Mouse (Mus musculus) limb, embryonic 13.5 days (tissue): Measurements from ENCODE around the gene Macrod2. TPM values are rescaled to one million over a fixed set of nuclear protein-coding genes. Genes with fewer than 3 reads are reported as not detected.

Source experiments
- ATAC-seq: fragments of 200-750 bp; cut with Nextera tagmentation; 2 replicates; pipeline ENCODE4 v1.8.0; 2017; ENCODE audit warnings: low read depth, moderate number of reproducible peaks, moderate TSS enrichment; ENCODE audit not compliant: low FRiP score
- H3K27ac ChIP-seq: fragments of 300-500 bp; sonication (generic); 2 replicates; pipeline ENCODE4 v1.5.1; 2015; ENCODE audit warnings: inconsistent platforms, mild to moderate bottlenecking, moderate library complexity
- H3K27me3 ChIP-seq: fragments of 300-500 bp; sonication (generic); 2 replicates; pipeline ENCODE4 v1.6.1; 2015; ENCODE audit warnings: mild to moderate bottlenecking, inconsistent platforms
- H3K36me3 ChIP-seq: fragments of 300-500 bp; sonication (generic); 2 replicates; pipeline ENCODE4 v1.6.1; 2015; ENCODE audit warnings: inconsistent platforms, mild to moderate bottlenecking, moderate library complexity
- H3K4me1 ChIP-seq: fragments of 300-500 bp; sonication (generic); 2 replicates; pipeline ENCODE4 v1.6.1; 2015; ENCODE audit warnings: inconsistent platforms
- H3K4me2 ChIP-seq: fragments of 300-500 bp; sonication (generic); replicated peaks from 2 replicates; pipeline ENCODE4 v1.6.1; 2015; ENCODE audit warnings: inconsistent platforms, mild to moderate bottlenecking, moderate library complexity
- H3K4me3 ChIP-seq: fragments of 300-500 bp; sonication (generic); 2 replicates; pipeline ENCODE4 v1.5.1; 2015; ENCODE audit warnings: moderate library complexity, mild to moderate bottlenecking, inconsistent platforms
- H3K9ac ChIP-seq: fragments of 300-500 bp; sonication (generic); 2 replicates; pipeline ENCODE4 v1.6.1; 2015; ENCODE audit warnings: mild to moderate bottlenecking, inconsistent platforms
- H3K9me3 ChIP-seq: fragments of 300-500 bp; sonication (generic); 2 replicates; pipeline ENCODE4 v1.6.1; 2016; ENCODE audit warnings: inconsistent platforms
- WGBS: fragments of 180-500 bp; shearing (Covaris S2); methylation state at CpG from one replicate; pipeline ENCODE4 v1.1.7; 2015; 5-methylcytosine and 5-hydroxymethylcytosine counted together
- polyA plus RNA-seq: library from polyadenylated mRNA; unstranded; fragments of >200 nt; fragmentation: Nextera tagmentation; extraction: Ambion mirVana; gene quantifications from 2 replicates; pipeline ENCODE4 v1.2.1, GENCODE M21; 2015

The Macrod2 gene
- polyA plus RNA-seq, 1 experiment from 2014 or later = 36.9 TPM

DNA sequence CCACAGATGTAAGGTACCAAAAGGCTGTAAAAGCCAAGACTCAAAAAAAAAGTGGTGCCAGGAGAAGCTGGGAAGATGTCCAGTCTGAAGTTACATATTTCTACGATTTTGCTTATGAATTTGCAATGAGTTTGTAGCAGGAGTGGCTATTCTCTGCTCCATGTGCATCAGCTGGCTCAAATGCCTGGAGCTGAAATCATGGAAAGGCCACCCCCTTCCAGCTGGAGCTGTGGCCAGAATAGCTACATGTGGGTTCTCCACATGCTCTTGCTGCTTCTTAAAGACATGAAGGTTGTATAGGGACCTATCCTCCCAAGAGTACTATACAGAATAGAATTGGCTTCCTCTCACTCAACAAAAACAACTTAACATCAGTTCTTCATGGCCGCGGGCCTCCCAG, 1777.6 kb downstream of the Macrod2 start:
- no peak for ATAC-seq
- H3K9ac ChIP-seq = no peak overlapping the region

DNA sequence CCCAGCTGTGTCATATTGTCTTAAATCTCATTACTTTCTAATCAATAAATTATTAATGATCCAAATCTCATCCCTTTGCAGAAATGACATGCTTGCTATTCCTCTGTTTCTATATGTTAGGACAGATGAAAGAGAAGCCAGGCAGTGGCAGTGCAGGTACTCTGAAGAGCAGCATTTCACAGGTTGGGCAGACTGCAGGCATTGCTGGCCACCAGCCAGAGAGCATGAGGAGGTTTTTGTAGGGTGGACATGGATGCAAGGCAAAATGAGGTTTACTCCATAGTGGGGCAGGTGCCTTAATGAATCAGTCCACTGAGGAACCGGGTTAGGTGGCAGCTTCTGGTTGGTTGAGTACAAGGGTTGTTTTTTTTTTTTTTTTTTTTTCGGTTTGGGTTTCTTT, 1778.9 kb downstream of the Macrod2 start:
- no peak overlapping the region for H3K4me2 ChIP-seq
- 94% methylated on average over 2 of the region's 2 CpGs for WGBS

More for the DNA sequence above, 1777.6 kb downstream of the Macrod2 start:
- Histone ChIP-seq H3K36me3 (no peaks in the 10 kb centered on the region), H3K4me3 (no peak overlapping the region), H3K27ac (no peak overlapping the region), H3K4me1 (no peaks in the 10 kb centered on the region), H3K27me3 (no peaks in the 10 kb centered on the region), H3K4me2 (no peak overlapping the region), H3K9me3 (no peaks in the 10 kb centered on the region)
- 87% methylated on average over 3 of the region's 3 CpGs for whole genome bisulfite sequencing

DNA sequence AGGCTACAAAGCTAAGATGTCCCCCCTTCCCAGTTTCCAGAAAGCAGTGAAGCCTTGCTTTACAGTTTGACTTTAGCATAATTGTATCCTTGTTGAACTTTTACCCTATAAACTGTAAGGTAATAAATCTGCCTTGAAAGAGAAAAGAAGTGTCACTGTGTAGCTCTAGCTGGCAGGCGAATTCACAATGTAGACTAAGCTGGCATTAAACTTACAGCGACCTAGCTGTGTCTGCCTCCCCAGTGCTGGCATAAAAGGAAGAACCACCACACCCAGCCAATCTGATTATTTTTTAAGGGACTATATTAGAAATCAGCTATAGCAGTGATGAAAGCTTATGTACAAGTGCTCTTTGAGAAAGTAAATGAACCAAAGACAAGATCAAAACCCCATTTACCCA, 1791.8 kb downstream of the Macrod2 start:
- no peak for ATAC-seq
- 52% methylated on average over 2 of the region's 2 CpGs for WGBS
- no peak overlapping the region for H3K9ac ChIP-seq

More for the DNA sequence above, 1778.9 kb downstream of the Macrod2 start:
- no peaks in the 10 kb centered on the region for H3K4me1 ChIP-seq
- H3K27ac ChIP-seq = no peak overlapping the region
- no peak overlapping the region for H3K9ac ChIP-seq
- H3K9me3 ChIP-seq = no peaks in the 10 kb centered on the region
- no peak for ATAC-seq
- H3K4me3 ChIP-seq = no peak overlapping the region
- H3K36me3 ChIP-seq = no peaks in the 10 kb centered on the region
- H3K27me3 ChIP-seq = no peaks in the 10 kb centered on the region

DNA sequence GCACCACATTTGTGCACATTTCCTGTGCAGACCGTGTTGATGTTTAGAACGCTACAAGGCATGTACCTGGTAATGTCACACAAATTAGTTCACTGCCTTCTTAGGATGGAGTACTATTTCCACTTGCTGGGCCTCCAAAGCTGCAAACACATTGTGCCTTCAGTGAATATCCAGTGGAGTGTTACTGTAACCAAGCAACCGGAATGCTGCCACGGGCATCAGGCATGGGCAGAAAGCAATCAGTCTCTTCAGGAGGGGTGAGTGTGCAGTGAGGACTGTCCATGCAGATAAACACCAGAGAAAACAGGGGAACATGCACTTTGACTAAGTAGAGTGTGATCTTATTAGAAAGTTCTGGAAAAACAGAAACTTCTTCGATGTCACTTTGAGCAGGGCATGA, 1792.3 kb downstream of the Macrod2 start:
- no peak overlapping the region for H3K4me2 ChIP-seq
- no peak overlapping the region for H3K9ac ChIP-seq
- H3K27me3 ChIP-seq = no peaks in the 10 kb centered on the region
- no peak overlapping the region for H3K27ac ChIP-seq
- no peaks in the 10 kb centered on the region for H3K36me3 ChIP-seq
- no peaks in the 10 kb centered on the region for H3K9me3 ChIP-seq
- WGBS = 76% methylated on average over 5 of the region's 5 CpGs
- no peaks in the 10 kb centered on the region for H3K4me1 ChIP-seq
- H3K4me3 ChIP-seq = no peak overlapping the region
- no peak for ATAC-seq

More for the DNA sequence above, 1791.8 kb downstream of the Macrod2 start:
- Histone ChIP-seq H3K27ac (no peak overlapping the region), H3K36me3 (no peaks in the 10 kb centered on the region), H3K4me1 (no peaks in the 10 kb centered on the region), H3K9me3 (no peaks in the 10 kb centered on the region), H3K4me3 (no peak overlapping the region), H3K27me3 (no peaks in the 10 kb centered on the region), H3K4me2 (no peak overlapping the region)

DNA sequence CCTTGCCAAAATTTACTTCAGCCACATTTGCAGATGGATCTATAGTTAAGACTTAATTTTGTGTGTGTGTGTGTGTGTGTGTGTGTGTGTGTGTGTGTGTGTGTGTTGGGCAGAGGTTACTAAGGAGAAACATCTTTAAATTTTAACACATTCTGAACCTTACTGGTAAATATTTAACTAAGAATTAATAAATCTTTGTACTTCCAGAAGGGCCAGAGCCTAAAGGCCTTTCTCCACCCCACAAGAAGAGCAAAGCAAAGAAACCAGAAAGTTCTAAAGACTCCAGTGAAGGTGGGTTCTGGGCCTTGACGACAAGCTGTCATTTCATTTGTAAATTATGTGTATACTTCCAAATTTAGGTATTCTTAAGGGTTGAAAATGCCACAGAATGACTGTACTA, 1822.3 kb downstream of the Macrod2 start:
- Histone ChIP-seq H3K36me3 (no peaks in the 10 kb centered on the region), H3K4me2 (no peak overlapping the region), H3K4me3 (no peak overlapping the region), H3K9me3 (no peaks in the 10 kb centered on the region), H3K9ac (no peak overlapping the region), H3K27ac (no peak overlapping the region), H3K4me1 (no peaks in the 10 kb centered on the region), H3K27me3 (no peaks in the 10 kb centered on the region)
- 85% methylated on average over 1 of the region's 1 CpGs for WGBS
- ATAC-seq = no peak

DNA sequence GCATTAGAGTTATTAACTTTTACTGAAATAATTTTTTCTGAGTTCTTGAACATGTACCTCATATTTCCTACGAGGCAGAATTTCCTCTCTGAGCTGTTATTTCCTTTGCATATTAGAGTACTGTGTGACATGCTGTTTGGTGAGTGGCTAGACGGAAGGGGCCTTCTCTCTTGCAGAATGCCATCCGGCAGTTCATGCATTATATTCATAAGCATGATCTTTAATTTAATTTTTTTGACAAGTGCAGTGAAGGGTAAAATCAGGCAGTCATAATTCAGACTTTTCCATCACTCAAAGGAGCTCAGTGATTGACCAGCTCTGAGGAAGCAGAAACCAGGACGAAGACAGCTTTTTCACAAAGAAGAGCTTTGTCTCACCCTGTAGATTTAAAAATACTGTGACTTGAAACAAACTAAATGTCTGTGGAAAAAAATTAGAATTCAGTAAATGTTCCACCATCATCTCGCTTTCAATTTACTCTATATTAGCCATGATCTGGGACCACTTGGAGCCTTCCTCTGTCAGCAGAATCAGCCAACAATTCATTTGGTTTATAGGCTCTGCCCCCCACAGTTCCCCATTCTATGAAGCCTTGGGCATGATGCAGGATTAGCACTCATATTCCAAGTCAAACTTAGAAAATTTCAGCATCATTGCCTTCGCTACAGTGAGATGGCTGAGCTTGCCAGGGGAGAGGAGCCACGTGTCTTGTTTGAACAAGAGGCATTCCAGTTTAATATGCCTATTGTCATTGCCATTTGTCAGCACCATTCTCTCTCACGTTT, 1827.2 kb downstream of the Macrod2 start:
- Histone ChIP-seq H3K4me2 (no peak overlapping the region), H3K9me3 (no peaks in the 10 kb centered on the region), H3K36me3 (no peaks in the 10 kb centered on the region), H3K4me3 (no peak overlapping the region), H3K27ac (no peak overlapping the region), H3K27me3 (no peaks in the 10 kb centered on the region), H3K9ac (no peak overlapping the region), H3K4me1 (no peaks in the 10 kb centered on the region)
- WGBS = 69% methylated on average over 8 of the region's 8 CpGs
- no peak for ATAC-seq

DNA sequence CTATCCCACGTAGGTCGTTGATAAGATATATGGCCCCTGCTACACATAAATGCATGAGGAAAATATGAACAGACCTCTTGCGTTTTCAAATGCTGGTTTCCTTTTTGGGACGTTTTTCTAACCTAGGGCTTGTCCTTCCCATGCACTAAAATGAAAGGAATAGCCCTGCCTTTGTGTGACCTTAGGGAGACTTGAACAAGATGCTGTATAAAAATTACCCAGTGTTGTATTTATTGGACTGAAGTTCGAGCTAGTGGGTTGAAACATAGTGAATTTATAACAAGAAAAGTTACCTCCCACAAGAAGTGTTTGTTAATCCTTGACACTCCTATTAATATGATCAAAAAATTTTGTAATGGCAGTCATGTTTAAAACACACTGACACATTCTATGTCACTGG, 1827.8 kb downstream of the Macrod2 start:
- Histone ChIP-seq H3K27ac (no peak overlapping the region), H3K4me3 (no peak overlapping the region), H3K4me2 (no peak overlapping the region), H3K4me1 (no peaks in the 10 kb centered on the region), H3K36me3 (no peaks in the 10 kb centered on the region), H3K9me3 (no peaks in the 10 kb centered on the region), H3K9ac (no peak overlapping the region), H3K27me3 (no peaks in the 10 kb centered on the region)
- WGBS = 62% methylated on average over 5 of the region's 5 CpGs
- ATAC-seq = no peak

DNA sequence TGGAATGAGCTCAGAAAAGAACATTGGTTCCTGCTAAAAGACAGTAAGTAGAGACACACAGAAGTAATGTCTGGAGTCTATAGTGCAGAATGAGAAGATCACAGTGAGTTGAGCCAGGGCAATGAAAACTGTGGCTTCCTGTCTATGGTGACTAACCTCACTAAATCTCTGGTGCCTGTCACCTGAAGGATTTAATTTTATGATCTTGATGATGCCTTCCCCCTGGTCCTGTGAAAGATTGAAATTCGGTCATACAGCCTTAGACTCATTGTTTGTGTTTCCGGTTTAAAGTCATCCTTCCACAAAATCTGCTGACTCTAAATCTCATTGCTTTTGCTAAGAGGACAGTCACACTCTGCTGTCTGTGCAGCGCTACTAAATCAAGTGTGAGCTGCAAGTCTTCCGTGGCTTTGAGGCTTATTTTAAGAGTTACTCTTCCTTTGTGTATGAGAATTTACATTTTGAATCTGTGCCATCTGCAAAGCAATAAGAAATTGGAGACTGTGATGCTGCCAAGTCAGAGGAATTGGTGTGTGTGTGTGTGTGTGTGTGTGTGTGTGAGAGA, 1836.0 kb downstream of the Macrod2 start:
- Histone ChIP-seq H3K4me1 (peaks cover 9% of the 10 kb centered on the region; the same call in 1 of the 2 replicates), H3K4me2 (no peak overlapping the region), H3K27me3 (no peaks in the 10 kb centered on the region), H3K27ac (no peak overlapping the region), H3K9ac (no peak overlapping the region), H3K4me3 (no peak overlapping the region), H3K36me3 (no peaks in the 10 kb centered on the region), H3K9me3 (no peaks in the 10 kb centered on the region)
- WGBS = 74% methylated on average over 4 of the region's 4 CpGs
- no peak for ATAC-seq

DNA sequence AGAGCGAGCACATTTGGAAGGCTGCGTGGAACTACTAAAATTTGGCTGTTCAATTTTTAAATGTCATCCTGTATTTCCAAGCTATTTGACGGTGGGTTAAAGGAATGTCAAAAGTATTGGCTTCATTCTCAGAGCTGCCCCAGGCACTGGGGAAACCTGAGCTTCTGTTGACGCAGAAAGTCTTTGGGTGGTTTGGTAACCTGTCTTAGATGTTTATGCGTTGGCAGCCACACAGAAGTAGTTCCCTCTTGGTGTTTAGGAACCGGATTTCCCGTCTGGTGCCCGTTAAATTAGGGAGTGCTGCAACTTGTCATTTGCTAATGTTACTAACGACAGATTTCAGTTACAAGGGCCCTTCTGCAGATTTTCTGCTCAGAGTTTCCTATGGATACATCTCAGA, 1837.7 kb downstream of the Macrod2 start:
- Histone ChIP-seq H3K27ac (no peak overlapping the region), H3K36me3 (no peaks in the 10 kb centered on the region), H3K9ac (no peak overlapping the region), H3K4me3 (no peak overlapping the region), H3K9me3 (no peaks in the 10 kb centered on the region), H3K27me3 (no peaks in the 10 kb centered on the region), H3K4me1 (peaks cover 9% of the 10 kb centered on the region; the same call in 1 of the 2 replicates), H3K4me2 (no peak overlapping the region)
- WGBS = 29% methylated on average over 9 of the region's 9 CpGs
- ATAC-seq = no peak

DNA sequence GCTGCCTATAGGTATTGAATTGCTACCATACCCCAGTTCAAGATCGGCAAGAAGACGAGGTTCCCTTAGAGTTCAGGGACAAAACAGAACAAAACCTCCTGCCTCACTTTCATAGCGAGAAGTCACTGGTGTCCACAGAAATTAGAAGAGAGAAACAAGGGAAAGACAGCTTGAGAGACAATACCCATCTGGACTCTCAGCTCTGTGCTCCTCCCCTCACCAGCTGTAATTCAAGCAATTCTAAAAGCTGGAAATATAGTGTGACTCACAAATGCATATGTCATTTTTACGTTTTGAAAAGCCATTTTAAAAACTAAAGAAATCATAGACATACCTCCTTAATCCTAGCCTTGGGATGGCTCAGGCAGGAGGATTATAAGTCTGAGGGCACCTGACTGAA, 1848.4 kb downstream of the Macrod2 start:
- H3K9ac ChIP-seq = no peak overlapping the region
- no peaks in the 10 kb centered on the region for H3K36me3 ChIP-seq
- H3K4me2 ChIP-seq = no peak overlapping the region
- WGBS = 86% methylated on average over 4 of the region's 4 CpGs
- no peak for ATAC-seq
- H3K27ac ChIP-seq = no peak overlapping the region
- no peaks in the 10 kb centered on the region for H3K9me3 ChIP-seq
- H3K4me3 ChIP-seq = no peak overlapping the region
- H3K4me1 ChIP-seq = no peaks in the 10 kb centered on the region
- H3K27me3 ChIP-seq = no peaks in the 10 kb centered on the region

DNA sequence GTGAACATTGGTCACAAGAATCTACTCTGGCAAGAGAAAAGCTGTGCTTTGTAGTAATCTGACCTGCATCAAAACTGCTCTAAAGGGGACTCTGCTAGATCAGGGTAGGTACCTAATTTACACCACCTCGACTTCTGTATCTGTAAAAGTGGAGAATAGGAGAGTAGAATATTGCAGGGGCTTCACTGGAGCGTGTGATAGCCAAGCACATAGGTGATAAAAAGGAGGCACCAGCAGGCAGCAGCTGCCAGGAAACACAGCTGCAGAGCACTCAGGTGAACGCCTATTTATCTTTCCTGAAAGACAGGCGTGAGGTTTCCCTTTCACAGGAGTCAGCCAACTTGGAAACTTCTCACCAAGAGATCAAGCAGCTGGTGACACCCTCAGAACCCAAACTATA, 1855.3 kb downstream of the Macrod2 start:
- Histone ChIP-seq H3K36me3 (no peaks in the 10 kb centered on the region), H3K4me1 (peaks cover 8% of the 10 kb centered on the region; the same call in 1 of the 2 replicates)
- WGBS = 26% methylated on average over 4 of the region's 4 CpGs

DNA sequence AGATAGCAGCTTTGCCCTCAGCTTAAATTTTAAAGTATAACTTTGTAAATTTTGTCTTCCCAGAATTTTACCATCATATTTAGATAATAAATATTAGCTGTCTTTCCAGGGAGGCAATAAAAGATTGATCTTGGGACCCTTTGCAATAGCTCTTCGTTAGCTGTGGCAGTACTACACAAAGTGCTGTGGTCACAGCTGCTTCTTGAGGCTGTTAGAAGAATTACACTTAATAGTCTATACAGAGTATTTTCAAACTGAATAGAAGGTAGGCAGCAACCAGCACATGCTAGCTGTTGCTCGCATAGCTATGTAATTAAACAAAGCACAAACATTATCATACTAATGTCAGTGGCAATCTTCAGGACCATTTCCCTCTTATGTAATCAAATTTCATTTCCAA, 1856.4 kb downstream of the Macrod2 start:
- Histone ChIP-seq H3K9me3 (no peaks in the 10 kb centered on the region), H3K27me3 (peaks cover 7% of the 10 kb centered on the region; the same call in 1 of the 2 replicates), H3K4me3 (no peak overlapping the region), H3K4me2 (no peak overlapping the region), H3K9ac (no peak overlapping the region), H3K4me1 (peaks cover 8% of the 10 kb centered on the region; the same call in 1 of the 2 replicates), H3K36me3 (no peaks in the 10 kb centered on the region), H3K27ac (no peak overlapping the region)
- ATAC-seq = no peak
- WGBS = 60% methylated on average over 2 of the region's 2 CpGs

More for the DNA sequence above, 1855.3 kb downstream of the Macrod2 start:
- no peak overlapping the region for H3K4me3 ChIP-seq
- no peak overlapping the region for H3K9ac ChIP-seq
- H3K9me3 ChIP-seq = no peaks in the 10 kb centered on the region
- H3K27ac ChIP-seq = no peak overlapping the region
- peaks cover 5% of the 10 kb centered on the region; the same call in 1 of the 2 replicates for H3K27me3 ChIP-seq
- no peak overlapping the region for H3K4me2 ChIP-seq
- no peak for ATAC-seq
